Mouse (Mus musculus): ENCODE measurements at regions not wholly inside any gene's neighbourhood (a gene's known extent, or its start where the extent isn't known, plus 50 kb on each side); places are given as distances from the start of the nearest gene placed in this dataset.

DNA sequence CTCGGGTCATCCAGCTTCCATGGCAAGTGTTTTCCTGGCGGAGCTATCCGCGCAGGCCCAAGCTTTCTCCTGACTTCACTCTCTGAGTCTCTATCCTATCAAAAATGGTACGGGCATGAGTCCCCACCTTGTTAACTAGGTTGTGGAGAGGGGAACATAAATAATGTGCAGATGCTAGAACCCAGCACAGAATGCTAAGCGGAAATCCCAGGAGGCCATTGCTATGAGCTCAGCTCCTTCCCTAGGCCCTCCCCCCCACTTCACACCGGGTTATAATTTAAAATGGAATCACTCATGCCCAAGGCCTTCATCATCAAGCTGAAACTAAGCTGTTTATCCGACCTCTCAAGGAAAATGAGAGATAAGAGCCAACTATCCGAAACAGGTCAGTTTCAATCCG lies 60.4 kb upstream of the Cd83 start:
- no peak for DNase-seq (ENCODE audit: low spot score in 2 of 2)

DNA sequence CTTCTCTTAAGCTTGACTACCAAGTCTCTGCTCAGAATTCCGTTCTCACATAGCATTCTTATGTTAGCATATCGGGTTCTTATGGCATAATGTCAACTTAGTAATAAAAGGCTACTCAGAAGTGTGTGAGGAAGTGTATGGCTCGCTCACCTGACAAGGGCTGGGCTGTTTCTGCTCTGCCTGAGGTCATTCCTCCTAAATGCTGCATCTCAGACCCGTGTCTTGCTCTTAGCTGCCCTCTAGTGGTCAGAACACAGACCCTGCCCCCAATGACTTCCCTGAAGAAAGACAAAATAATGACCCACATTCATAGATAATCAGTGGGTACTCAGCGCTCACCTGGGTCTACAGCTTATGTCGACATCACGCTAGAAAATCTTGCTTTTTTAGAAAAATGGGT lies 58.9 kb upstream of the Cd83 start:
- peak in 1 of 2 experiments; percentile 30 for DNase-seq (ENCODE audit: low spot score in 2 of 2)

DNA sequence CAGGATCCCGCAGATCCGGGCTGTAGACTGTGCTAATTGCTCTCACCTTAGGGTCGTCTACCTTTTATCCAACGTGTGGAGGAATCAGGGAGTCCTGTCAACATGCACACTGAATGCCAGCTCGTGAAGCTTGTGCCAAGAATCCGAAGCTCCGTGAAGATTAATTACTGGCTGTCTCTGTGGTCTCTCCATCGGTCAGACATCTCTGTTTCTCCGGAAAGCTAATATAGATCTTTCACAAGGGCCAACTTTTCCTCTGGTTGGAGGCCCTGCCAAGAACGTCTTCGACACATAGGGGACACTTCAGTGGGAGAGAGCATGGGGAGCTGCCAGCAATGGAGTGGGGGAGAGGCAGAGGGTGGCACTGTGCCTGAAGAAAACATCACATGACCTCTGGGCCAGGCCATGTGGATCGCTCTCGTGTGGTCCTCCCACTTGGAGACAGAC lies 57.7 kb upstream of the Cd83 start:
- DNase-seq (ENCODE audit: low spot score in 2 of 2) = no peak

DNA sequence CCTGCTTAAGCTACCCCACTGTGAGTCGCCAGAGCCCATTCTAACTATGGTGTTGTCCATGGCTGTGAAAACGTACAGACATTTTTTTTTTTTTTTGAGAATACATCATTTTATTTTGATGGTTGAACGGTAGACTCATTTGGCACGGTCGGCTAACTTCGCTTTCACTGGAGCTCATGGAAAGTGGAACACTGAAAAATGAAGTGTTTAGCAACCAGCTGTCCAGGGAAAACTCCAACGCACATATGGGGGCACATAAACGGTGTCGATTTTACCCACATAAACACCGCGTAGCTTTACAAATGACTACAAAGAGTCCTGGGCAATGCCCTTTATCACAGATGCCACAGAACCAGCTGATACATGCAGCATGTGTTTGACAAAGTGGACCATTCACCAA lies 55.0 kb upstream of the Cd83 start:
- no peak for DNase-seq (ENCODE audit: low spot score in 2 of 2)

DNA sequence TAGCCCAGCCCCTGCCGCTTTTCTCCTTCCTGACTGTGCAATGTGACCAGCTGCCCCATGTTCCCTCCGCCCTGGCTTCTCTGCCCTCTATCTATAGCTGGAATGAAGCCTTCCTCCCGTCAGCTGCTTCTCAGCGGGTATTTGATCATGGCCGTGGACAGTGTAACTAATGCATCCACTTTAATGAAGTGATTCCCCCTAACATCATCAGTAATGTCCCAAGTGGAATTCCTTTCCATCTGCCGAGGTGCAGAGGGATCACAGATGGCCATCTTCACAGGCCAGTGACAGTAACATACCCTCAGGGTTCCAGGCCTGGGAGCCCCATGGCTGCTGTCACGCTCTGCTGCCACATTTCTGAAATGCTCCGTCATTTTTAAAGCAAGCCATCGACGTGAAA lies 51.5 kb upstream of the Cd83 start:
- DNase-seq (ENCODE audit: low spot score in 2 of 2) = no peak

DNA sequence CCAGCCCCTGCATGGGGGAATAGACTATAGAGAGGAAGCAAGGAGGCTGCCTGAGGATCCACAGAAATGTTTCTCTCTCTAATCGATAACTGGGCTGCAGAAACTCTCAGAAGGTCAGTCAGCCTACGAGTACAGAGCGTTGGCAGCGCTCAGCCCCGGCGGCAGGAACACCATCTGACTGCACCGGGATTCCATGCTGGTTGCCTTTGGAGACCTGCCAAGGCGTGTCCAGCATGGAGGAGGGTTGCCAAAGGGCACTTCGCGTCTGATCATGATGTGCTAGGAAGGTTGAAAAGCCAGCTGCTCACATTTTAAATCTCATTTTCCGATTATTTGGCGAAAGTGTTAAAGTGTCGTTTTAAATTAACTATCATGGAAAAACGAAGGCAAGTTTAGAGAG lies 49.9 kb upstream of the Cd83 start:
- DNase-seq (ENCODE audit: low spot score in 2 of 2) = no peak

All from frontal cortex, postnatal 10 days (tissue).